Mouse (Mus musculus): ENCODE measurements around the gene Zc3h8. TPM values are rescaled to one million over a fixed set of nuclear protein-coding genes. Genes with fewer than 3 reads are reported as not detected.

Gene Zc3h8
- 0.73 and 0.99 TPM in 2 replicates for polyA plus RNA-seq (2012; rRNA removed; ENCODE audit: low replicate concordance)

GRCm38 (mm10) chr2:128943538-128944528 is at the start of gene Zc3h8:
Gene Zc3h8 (minus strand): TSS chr2:128944077.

GRCm38 (mm10) chr2:128967661-128968441 is 24.0 kb upstream of the Zc3h8 start, which contains the start of gene Gm10762:
Gene Gm10762 (minus strand): TSS chr2:128967725.

GRCm38 (mm10) chr2:128966641-128967580 is 23.0 kb upstream of the Zc3h8 start, which contains the start of gene Zc3h6:
Gene Zc3h6 (plus strand): TSS chr2:128967402.

Other genes with a start within 250 kb of the Zc3h8 start
- gene Mertk, start 245.1 kb downstream of the Zc3h8 start, polyA plus RNA-seq (2012; rRNA removed; ENCODE audit: low replicate concordance), result 2.4 and 3.9 TPM in 2 replicates
- 10.3 and 22.4 TPM in 2 replicates for gene Tmem87b, start 126.0 kb downstream of the Zc3h8 start, polyA plus RNA-seq (2012; rRNA removed; ENCODE audit: low replicate concordance)
- gene Fbln7, start 81.1 kb downstream of the Zc3h8 start, polyA plus RNA-seq (2012; rRNA removed; ENCODE audit: low replicate concordance), result 10.5 and 15.0 TPM in 2 replicates
- gene Zc3h6, start 23.3 kb upstream of the Zc3h8 start, polyA plus RNA-seq (2012; rRNA removed; ENCODE audit: low replicate concordance), result 1.4 TPM in 2 replicates
- gene Gm10762, start 23.6 kb upstream of the Zc3h8 start, polyA plus RNA-seq (2012; rRNA removed; ENCODE audit: low replicate concordance), result 5.2 and 5.3 TPM in 2 replicates
- gene Vinac1, start 104.1 kb upstream of the Zc3h8 start, polyA plus RNA-seq (2012; rRNA removed; ENCODE audit: low replicate concordance), result 0.06 and 0.22 TPM in 2 replicates
- 5.7 and 7.1 TPM in 2 replicates for gene Ttl, start 121.9 kb upstream of the Zc3h8 start, polyA plus RNA-seq (2012; rRNA removed; ENCODE audit: low replicate concordance)
- gene Polr1b, start 156.9 kb upstream of the Zc3h8 start, polyA plus RNA-seq (2012; rRNA removed; ENCODE audit: low replicate concordance), result 18.3 and 27.2 TPM in 2 replicates
- 38.0 and 44.5 TPM in 2 replicates for gene Chchd5, start 185.6 kb upstream of the Zc3h8 start, polyA plus RNA-seq (2012; rRNA removed; ENCODE audit: low replicate concordance)

All from mammary gland, adult 2 months (tissue).